ENCODE assay signal across 1 mouse cellular context in the genomic region with DNA sequence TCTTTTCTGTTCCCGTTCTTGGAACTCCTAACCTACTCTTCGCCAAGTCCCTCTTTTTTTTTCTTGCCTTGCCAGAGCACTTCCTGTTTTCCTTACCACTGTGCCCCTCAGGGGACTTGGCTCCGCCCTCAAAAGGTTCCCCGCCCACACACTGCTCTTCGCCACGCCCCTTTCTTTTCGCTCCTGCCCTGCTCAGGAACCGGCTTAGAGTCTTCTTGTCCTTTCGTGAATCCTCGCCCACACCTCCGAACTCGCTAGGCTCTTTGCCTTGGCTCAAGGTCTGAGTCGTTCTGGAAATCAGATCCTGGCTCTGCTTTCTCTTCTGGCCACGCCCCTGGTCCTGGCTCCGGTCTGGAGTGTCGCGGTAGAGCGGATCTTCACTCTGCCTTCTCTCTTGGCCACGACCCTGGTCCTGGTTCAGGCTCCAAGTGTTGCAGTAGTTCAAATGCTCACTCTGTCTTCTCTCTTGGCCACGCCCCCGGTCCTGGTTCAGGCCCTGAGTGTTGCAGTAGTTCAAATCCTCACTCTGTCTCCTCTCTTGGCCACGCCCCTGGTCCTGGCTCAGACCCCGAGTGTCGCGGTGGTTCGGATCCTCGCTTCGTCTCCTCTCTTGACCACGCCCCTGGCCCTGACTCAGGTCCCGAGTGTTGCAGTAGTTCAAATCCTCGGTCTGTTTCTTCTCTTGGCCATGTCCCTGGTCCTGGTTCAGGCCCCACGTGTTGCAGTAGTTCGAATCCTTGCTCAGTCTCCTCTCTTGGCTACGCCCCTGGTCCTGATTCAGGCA.
A peak's percentile ranks its signal among the peaks of the same experiment; 100 is the strongest.
TF ChIP-seq lines count a peak whose summit lies in the region.

No protein-coding gene starts in this region.

TF ChIP-seq in MEL, 35 proteins besides CTCF, POLR2A, EP300 and RAD21 (continued from another document):
- TF ChIP-seq ZNF384 (IDR thresholded peaks at IDR 0.05; ENCODE audit: low read depth, low read length), result peak; percentile 93
- TF ChIP-seq USF1 (IDR thresholded peaks at IDR 0.05; ENCODE audit: low read depth, low read length), result peak; percentile 15; the same call in 1 of the 2 replicates
- TF ChIP-seq MEF2A (IDR thresholded peaks at IDR 0.05; ENCODE audit: extremely low read depth, insufficient replicate concordance, low read depth, low read length, poor library complexity, severe bottlenecking), result 0 out of 2 replicates have a peak, but pooled peaks have one; percentile 5
- peak; percentile 52; the same call in 1 of the 2 replicates for TF ChIP-seq SIN3A (IDR thresholded peaks at IDR 0.05; ENCODE audit: low read length)
- TF ChIP-seq NELFE (IDR thresholded peaks at IDR 0.05; ENCODE audit: low read depth, low read length), result no peak
- TF ChIP-seq MAX (IDR thresholded peaks at IDR 0.05; ENCODE audit: low read length), result peak; percentile 38; the same call in 1 of the 2 replicates
- no peak for TF ChIP-seq POLR2AphosphoS5 (IDR thresholded peaks at IDR 0.05; ENCODE audit: borderline replicate concordance, low read depth, low read length)
- no peak for TF ChIP-seq ETS1 (IDR thresholded peaks at IDR 0.05; ENCODE audit: low read depth, low read length)
- no peak for TF ChIP-seq UBTF (IDR thresholded peaks at IDR 0.05; ENCODE audit: borderline replicate concordance, insufficient read depth, low read depth, low read length)
- no peak for TF ChIP-seq TCF12 (IDR thresholded peaks at IDR 0.05; ENCODE audit: low read depth, low read length)
- no peak for TF ChIP-seq NRF1 (IDR thresholded peaks at IDR 0.05; ENCODE audit: insufficient read depth, low read depth, low read length, poor library complexity, severe bottlenecking)
- no peak for TF ChIP-seq ZC3H11A (IDR thresholded peaks at IDR 0.05; ENCODE audit: low read depth, low read length)
- TF ChIP-seq ELF1 (IDR thresholded peaks at IDR 0.05; ENCODE audit: low read depth, low read length), result peak; percentile 85
- no peak for TF ChIP-seq MYC (IDR thresholded peaks at IDR 0.05; ENCODE audit: low read depth, low read length)
- TF ChIP-seq KAT2A (conservative IDR thresholded peaks at IDR 0.05; ENCODE audit: low read depth, low read length), result no peak
- no peak for TF ChIP-seq GABPA (IDR thresholded peaks at IDR 0.05; ENCODE audit: low read depth, low read length)
